Mouse (Mus musculus): ENCODE measurements around the gene Oxct2a.

Oxct2a gene

DNA sequence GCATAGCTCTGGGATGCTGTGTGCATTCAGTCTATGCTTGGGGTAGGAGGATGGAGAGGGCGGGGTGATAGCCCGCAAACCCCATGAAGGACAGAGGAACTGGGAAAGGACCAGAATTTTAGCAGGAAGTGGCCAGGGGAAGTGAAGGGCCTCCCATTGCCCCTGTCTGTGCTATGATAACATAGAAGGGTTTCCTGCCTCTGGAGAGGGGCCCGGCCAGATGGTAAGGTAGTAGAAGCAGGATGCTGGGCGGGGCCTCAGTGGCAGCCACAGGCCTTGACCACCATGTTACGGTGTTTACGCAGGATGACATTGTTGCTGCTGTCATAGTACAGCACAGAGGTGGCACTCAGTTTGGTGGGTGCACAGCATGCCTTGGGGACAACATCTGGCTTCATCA, 10.4 kb downstream of the Oxct2a start:
- 85% methylated on average over 6 of the region's 6 CpGs for WGBS

DNA sequence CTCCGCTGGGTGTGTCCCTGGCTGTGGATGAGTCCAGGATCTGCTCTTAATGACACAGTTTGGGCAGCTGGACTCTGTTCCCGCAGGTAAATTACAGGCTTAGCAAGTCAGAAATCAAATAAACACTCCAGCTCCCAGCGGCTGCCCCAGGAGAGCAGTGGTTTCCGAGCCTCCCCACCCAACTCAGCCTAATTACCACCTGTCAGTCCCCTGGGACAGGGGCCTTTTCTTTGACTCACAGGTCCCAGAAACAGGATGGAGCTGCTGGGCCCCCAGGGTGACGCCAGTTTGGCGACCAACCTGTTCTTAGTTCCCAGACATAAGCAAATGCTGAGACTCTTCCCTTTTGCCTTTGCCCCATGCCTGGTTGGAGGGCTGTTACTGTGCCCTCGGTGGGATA, 11.6 kb downstream of the Oxct2a start:
- WGBS, result 94% methylated on average over 7 of the region's 7 CpGs

DNA sequence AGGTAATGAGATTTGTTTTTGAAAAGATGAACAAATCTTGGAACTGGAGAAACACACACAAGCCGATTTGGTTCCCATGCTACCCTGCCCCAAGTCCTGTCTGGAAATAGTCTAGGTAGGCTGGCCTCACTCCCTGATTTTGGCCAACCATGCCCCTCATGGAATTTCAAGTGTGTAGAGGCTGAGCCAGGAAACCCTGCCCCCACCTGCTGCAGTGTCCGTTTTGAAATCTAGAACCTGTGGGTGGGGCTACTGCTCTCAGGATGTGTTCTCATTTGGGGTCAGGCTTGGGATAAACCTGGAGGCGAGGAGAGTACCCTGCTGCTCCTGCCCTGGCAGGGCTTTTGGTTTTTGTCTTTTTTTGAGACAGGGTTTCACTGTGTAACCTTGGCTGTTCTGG, 15.1 kb downstream of the Oxct2a start:
- 62% methylated on average over 3 of the region's 3 CpGs for WGBS

DNA sequence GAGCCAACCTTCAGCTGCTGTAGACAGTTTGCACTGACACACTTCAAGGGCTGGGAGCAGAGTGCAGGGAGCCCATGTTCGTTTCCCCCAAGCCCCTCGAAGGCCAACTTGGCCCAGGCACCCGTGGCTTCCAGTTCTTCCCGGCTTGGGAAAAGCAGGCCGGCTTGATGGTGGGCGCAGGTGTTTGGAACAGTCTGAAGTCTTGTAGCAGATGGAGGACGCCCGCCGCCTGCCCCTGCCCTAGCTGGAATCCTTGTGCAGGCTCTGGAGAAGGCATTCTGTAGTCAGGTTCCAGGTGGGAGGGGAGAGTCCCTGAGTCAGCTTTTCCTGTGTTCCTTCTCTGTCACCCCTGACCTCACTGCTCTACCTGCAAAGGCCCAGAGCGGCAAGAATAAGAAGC, 16.4 kb downstream of the Oxct2a start:
- WGBS, result 58% methylated on average over 10 of the region's 10 CpGs

DNA sequence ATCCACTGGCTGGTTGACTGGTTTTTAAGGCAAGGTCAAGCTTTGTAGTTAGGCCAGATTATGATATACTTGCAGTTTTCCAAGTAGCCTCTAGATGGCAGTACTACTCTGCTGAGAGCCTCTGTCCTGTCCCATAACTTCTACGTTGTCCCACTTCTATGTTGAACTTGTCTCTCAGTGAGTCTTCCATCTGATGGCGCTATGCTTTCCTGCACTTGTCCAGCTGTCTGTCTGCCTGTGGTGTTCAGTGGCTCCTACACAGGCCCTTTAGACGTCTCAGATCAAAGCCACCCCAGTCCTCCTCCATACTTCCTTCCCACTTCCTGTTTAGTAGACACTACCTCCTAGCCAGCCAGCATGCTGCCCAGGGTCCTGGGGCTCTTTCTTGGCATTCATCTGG, 17.6 kb downstream of the Oxct2a start:
- 7% methylated on average over 3 of the region's 3 CpGs for WGBS

DNA sequence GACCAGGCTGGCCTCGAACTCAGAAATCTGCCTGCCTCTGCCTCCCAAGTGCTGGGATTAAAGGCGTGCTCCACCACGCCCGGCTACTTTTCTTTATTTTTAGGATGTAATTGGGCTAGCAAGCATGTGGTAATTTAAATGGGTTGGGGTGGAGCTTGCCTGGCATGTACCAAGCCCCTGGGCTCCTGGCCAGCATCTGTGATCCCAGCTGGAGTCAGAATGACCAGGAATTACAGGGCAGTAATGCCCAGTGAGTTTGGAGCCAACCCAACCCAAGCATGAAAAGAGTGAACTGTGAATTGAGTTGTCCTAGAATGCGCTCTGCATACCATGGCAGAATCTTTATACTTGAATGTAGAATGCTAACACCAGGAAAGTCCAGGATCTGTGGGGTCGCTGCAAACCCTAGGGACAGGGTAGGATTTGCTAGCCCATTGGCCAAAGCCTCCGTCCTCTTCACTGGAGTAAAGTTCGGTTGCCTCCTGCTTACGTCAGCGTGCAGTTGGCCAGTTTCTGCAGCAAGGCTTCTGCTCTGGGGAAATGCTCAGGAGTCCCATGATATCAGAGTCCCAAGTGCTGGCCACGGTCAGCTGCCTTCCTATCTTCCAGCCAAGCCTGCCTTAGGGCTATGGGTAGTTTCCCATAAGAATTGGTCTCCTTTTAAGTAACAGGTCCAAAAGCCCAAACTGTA, 24.3 kb downstream of the Oxct2a start:
- WGBS, result 84% methylated on average over 11 of the region's 11 CpGs

DNA sequence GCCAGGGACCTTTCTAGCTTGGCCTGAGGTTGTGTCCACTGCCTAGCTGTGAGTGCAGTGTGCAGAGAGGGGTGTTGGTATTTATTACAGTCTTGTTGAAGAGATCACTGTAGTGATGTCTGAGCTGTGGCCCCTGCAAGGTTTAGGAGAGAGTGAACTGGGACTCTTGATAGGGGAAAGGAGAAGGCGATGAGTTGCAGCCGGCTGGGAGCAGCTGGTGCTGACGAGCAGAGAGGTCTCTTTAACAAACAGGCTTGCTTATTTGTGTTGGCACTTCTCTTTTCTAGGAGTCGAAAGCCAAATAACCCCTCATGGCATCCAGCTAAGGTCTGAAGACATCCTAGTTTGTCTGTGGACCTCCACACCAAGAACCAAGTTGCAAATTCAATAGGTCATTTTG, 25.2 kb downstream of the Oxct2a start:
- WGBS, result 70% methylated on average over 4 of the region's 4 CpGs

DNA sequence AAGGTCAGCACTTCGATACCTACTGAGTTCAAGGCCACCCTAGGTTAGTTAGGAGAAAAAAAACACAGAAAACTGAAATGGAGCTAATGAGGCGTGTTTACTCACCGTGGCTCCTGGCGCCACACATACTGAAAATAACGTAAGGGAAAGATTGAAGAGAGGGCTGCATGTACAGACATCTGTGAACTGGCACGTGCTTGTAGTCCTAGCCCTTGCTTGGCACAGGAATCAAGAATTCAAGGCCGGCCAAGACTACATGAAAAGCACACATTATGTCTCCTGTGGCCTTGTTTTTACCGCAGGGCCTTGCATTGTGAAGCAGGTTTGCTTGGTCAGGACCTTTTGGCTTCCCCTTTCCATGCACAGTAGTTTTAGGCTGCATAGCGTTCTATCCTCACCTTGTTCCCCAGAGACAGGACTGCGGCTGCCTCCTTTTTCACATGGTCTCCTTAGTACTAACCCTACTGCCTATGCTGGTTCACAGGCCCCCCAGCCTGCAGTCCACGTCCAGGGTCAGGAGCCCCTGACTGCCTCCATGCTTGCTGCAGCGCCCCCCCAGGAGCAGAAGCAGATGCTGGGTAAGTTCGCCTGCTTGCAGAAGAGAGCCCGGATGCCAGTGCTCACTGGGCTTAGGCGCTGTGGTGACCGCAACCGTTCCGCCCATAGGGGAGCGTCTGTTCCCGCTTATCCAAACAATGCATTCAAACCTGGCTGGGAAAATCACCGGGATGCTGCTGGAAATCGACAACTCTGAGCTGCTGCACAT, 26.1 kb downstream of the Oxct2a start:
- WGBS, result 85% methylated on average over 22 of the region's 22 CpGs

DNA sequence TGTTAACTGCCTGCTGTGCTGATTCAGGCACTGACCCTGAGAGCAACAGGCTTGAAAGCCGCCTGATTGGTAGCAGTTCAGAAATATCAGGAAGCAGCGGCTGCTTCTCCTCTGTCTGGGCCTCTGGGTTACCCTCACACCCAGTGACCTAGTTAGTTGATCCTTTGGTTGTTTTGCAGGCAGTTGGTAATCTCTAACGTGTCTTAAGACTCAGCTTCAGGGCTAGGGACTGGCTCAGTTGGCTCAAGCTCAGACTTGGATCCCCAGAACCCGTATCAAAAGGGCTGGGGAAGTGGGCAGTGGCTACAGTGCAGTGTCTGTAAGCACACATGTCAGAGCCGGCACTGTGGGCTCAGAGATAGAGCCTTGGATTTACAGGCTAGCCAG, 27.3 kb downstream of the Oxct2a start:
- 81% methylated on average over 5 of the region's 5 CpGs for WGBS

DNA sequence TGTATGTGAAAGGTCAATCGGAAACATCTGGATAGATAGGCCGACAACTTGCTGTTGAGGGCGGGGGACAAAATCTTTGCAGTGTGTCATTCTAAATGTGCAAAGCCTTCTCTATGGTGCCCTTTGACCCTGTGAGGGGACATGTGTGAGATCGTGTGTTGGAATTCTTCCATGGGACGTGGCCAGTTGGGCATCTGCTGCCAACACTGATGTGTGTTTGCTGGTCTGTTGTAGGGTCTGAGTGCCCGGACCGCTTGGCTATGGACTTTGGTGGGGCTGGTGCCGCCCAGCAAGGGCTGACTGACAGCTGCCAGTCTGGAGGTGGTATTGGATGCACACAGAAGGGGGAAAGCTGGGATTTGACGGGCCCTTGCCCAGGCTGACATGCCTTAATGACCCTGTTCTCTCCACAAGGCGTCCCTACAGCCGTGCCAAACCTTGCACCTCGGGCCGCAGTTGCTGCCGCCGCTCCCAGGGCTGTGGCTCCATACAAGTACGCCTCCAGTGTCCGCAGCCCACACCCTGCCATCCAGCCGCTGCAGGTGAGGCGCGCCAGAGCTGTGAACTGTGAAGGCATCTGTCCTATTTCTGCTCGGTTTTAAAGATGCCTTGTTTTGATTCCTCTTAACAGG, 27.8 kb downstream of the Oxct2a start:
- 93% methylated on average over 21 of the region's 21 CpGs for WGBS

DNA sequence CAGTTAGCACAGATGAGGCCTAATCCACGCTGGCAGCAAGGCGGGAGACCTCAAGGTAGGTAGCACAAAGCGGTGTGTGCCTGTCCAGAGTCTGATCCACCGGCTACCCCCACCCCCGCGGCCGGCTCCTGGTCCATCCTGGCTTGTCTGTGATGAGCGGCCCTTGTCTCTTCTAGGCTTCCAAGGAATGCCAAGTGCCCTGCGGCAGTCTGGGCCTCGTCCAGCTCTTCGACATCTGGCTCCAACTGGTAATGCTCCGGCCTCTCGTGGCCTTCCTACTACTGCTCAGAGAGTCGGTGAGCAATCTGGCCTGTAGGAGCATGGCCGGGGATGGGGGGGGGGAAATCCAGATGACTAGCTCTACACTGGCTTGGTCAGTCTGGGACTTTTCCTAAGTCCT, 28.4 kb downstream of the Oxct2a start:
- 84% methylated on average over 15 of the region's 15 CpGs for WGBS

DNA sequence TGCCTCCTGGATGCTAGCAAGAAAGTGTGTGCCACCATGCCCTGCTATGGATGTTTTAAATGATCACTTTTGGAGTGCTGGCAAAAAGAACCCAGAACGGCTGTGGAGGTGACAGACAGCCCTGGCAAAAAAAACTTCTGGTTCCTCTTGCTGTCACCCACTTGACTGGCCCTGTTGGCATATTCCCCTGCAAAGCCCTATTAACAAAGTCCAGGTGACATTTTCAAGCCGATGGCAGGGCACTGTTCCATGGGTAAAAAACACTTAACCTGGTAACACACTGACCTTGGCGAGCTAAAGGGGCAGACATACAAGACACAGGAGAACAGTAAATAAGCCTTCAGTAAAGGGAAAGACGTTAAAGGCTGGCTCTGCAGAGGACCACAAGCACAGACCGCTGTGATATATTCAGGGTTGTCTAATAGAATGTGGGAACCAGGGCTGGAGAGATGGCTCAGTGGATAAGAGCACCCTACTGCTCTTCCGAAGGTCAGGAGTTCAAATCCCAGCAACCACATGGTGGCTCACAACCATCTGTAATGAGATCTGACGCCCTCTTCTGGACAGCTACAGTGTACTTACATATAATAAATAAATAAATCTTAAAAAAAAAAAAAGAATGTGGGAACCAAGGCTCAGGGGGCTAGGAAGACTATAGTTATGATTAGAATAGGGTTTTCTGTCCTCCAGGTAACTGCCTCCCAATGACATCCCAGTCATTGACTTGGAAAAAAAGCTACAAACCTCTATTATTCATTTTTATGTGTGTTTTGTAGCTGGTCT, 29.6 kb downstream of the Oxct2a start:
- 78% methylated on average over 7 of the region's 7 CpGs for WGBS

DNA sequence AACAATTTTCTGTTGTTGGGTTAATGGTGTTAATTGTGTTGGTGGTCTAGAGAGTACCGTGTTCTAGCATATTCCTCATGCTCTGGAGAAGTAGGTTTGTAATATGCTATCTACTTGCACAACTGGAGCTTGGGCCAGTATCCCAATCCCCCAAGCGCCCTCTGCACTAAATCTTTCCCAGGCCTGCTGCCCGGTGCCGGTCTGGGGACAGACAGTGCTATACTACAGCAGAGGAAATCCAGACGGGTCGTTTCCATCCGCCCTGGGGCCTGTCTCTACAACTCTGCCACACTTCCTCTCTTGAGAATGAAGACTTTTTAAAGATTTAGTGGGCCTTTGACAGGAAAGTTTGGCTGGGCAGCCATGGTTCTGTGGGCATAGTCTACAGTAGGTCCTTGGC, 30.4 kb downstream of the Oxct2a start:
- 92% methylated on average over 7 of the region's 7 CpGs for WGBS

DNA sequence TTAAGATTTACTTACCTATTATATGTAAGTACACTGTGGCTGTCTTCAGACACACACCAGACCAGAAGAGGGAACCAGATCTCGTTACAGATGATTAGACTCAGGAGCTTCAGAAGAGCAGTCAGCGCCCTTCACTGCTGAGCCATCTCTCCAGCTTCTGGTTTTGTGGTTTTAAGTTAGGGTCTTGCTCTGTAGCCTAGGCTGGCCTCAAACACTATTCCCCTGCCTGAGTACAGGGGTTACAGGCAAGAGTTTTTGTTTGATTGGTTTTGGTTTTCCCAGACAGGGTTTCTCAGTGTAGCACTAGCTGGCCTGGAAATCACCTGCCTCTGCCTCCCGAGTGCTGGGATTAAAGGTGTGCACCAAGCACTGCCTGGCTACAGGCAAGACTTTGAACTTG, 31.0 kb downstream of the Oxct2a start:
- WGBS, result 86% methylated on average over 3 of the region's 3 CpGs

DNA sequence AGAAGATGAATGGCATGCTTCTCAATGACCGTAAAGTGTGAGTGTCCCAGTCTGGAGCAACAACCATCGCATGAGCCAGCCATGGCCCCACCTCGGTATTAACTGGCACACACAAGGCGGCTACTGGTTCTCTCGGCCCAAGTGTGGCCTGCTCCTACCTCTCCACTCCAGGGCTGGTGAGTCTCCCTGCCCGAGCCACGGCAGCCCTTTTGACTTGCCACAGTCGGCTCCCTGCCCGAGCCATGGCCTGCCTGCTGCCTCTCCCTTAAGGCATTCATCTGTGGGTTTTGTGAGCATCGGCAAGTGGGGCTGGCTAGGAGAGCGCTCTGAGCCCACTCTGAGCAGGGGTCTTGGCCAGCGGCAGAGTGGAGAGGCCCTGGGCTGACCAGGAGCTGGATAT, 34.4 kb downstream of the Oxct2a start:
- 93% methylated on average over 12 of the region's 12 CpGs for WGBS

DNA sequence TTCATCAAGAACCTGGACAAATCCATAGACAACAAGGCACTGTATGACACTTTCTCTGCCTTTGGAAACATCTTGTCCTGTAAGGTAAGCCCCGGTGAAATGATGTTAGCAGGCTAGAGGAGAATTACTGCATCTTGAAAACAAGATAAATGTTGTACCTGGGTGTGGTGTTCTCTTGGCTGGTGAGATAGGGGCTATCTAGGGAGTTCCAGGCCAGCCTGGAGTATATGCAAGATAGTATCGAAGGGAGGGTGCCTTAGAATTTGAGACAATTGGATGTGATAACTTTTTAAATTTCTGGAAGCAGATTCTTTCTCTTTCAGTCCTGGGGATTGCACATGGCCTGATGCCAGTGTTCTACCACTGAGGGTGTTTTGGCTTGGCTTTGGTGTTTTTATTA, 36.6 kb downstream of the Oxct2a start:
- WGBS, result 88% methylated on average over 2 of the region's 2 CpGs

DNA sequence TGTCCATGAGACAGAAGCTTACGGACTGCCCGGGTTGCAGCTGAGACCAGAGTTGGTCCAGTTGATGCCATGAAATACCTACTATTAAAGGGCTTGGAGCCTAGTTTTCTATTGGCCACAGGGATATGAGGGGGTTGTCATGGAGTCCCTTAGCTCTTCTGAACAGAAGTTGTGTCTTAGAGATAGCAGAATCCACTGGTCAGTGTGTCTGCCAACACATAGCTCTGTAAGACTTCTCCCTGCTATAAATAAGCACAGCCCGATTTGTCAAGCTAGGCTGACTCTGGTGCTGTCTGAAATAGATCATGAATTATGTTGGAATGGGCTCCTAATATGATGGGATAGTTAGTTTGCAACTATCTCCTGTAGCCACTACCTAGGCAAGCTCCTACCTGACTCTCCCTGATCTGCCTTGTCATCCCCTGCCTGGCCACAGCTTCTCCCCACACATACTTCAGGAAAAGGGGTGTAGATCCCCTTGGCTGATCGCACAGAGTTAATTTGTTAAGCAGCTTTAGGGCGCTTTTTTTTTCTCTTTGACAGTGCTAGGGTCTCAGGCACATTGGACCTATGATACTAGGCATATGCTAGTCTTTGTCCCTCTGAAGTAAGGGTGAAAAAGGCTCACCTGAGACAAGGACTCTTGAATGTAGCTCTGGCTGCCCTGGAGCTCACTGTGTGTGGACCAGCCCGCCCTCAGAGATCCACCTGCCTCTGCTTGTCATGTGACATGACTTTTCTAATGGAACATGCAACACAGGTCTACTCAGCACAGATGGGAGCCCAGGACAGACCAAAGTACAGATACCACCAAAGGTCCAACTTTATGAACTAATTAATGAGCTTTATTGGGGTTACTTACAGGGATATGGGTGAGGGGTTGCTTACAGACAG, 38.5 kb downstream of the Oxct2a start:
- WGBS, result 74% methylated on average over 6 of the region's 6 CpGs

DNA sequence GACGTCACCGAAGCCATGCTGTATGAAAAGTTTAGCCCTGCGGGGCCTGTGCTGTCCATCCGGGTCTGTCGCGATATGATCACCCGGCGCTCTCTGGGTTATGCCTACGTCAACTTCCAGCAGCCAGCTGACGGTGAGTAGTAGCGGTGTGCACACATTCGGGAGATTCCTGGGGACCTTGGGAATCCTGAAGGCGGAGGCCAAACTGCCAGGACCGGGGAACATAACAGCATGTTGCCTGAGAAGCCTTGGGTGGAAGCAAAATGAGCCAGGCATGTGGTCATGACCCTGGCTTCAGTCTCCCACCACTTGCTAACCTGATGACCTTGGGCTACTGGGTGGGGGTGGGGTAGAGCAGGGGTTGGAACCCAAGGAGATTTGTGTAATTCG, 39.8 kb downstream of the Oxct2a start:
- WGBS, result 4% methylated on average over 15 of the region's 15 CpGs

DNA sequence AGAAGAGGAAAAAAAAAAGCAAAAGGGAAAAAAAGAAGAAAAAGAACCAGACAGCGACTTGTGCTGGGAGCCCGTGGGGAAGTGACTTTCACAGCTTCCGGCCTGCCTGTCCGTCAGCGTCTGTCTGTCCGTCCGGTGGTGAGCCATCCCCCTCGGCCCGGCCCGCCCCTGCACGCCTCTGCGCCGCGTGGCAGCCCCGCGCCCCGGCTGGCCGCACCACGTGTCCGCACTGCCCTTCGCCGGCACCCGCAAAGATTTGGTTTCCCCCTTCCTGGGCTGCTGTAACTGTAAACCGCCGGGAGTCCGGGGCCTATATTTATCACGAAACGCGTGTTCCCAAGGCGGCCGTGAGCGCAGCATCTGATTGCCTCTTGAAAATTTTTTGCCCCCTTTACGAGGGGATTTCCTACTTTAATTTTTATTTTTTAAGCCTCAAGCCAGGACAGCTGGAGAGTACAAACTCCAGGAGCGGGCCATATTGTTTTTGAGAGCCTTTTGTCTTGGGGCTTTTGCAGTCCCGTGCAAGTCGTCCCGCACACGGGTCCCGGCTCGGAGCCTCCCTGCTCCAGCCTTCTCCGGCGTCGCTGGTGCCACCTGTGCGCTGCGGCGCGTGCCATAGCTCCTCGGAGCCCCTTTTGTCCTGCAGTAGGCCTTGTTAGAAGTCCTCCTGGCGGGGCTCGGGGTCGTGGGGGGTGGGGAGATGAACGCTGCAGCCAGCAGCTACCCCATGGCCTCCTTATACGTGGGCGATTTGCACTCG, 40.3 kb downstream of the Oxct2a start:
- WGBS, result under 1% methylated on average over 47 of the region's 55 CpGs

DNA sequence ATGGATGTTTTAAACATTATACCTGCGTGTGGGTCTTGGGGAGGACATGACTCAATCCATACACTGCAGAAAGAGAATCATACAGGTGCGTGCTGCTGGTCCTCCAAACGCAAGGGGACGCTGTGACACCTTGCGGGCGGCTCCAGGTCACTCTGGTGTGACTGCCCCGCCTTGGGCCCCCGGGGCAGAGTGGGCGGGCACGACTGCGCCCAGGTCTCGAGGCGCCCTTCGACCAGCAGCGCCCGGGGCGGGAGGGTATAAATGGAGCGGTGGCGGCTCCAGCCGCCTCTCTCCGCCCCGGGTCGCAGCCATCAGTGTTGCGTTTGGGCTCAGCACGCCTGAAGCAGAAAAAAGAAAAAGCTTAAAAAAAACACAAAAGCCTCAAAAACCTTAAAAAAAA, 40.9 kb downstream of the Oxct2a start:
- WGBS, result under 1% methylated on average over 25 of the region's 25 CpGs

DNA sequence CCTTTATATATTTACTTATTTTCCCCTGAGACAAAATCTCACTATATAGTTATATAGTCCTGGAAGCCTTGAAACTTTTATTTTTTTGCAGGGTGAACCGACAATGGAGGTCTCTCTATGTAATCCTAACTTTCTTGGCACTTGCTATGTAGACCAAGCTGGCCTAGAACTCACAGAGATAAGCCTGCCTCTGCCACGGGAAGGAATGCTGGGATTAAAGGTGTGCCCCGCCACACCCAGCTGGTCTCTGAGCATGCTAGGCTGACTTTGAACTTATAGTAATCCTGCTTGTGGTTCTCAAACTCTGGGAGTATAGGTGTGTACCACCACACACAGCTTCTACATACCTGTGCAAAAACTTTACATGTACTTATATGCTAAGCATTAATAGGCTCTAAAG, 43.3 kb downstream of the Oxct2a start:
- WGBS, result 84% methylated on average over 3 of the region's 3 CpGs
